Mouse (Mus musculus) cerebellum, postnatal 10 days (tissue): ENCODE results near the gene Krtap19-2.

Source experiments
- DNase-seq, 2 experiments: peaks; one replicate each; pipeline ENCODE4 v3.0.0; 2021; ENCODE audit warnings: mixed read lengths in 2 of 2

The Krtap19-2 gene

DNA sequence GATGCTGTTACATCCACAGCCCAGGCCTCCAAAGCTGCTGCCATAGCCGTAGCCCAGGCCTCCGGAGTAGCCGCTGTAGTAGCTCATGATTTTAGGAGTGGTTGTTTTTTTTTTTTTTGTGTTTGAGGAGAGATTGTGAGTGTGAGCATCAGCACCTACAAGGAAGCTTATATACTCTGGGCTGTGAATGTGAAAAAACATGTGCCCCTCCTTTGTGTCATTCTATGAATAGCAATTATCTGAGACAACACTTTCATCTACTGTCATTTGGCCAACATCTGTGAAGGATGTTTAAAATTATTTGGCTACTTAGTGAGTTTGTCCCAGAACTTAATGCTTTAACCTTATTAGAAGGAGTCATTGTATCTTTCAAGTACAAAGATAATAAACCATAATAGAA, at the start of gene Krtap19-2:
TSS of gene Krtap19-2 (minus strand) at position 101 of the 400 bp plus-strand sequence.
- DNase-seq = no peak

DNA sequence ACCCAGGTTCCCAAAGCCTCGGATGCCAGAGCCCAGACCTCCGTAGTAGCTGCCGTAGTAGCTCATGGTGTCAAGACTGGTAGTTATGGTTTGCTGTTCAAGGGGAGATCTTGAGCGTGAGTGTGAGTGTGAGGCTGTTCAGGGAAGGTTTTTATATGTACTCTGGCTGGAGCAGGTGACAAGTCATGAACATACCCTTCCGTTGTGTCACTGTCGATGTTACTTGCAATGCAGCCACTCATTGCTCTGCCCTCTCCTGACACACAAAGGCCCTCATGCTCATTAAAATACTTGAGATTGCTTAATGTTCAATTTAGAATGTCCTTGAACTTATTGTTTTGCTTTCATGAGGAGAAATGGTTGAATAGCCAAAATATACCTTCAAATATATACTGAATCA, 22.3 kb upstream of the Krtap19-2 start, which contains the start of gene Krtap19-5:
TSS of gene Krtap19-5 (minus strand) at position 101 of the 400 bp plus-strand sequence.
- no peak for DNase-seq

DNA sequence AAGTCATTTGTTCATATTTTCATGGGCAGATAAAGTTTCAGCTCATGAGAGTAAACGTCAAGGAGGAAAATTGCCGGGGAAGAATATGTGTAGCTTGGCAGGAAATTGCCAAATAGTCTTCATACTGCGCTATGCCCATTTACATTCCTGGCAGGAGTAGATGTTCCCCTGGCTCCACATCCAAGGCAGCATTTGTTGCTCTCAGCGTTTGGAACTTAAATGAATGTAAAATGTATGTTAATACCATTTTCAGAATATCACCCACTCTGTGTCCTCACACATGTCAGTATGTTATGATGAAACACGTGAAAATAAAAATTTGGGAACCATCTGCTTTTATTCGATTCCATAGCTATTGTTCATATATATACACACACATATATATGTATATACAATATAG, 12.8 kb upstream of the Krtap19-2 start:
- no peak for DNase-seq

DNA sequence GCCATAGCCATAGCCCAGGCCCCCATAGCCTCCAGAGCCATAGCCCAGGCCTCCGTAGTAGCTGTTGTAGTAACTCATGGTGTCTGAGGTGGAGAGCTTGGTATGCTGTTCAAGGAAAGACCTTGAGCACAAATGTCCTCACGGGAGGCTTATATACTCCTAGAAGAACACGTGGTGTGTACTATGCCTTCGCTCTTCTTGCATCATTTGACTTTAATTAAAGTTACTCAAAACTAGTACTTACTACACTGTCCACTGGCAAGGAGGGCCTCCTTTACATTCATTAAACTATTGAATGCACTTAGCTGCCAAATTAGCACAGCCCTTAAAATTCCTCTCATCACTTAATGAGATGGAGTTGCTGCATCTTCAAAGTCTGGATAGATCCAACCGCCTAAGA, 10.9 kb upstream of the Krtap19-2 start, which contains the start of gene Krtap19-4:
TSS of gene Krtap19-4 (minus strand) at position 101 of the 400 bp plus-strand sequence.
- DNase-seq = no peak

DNA sequence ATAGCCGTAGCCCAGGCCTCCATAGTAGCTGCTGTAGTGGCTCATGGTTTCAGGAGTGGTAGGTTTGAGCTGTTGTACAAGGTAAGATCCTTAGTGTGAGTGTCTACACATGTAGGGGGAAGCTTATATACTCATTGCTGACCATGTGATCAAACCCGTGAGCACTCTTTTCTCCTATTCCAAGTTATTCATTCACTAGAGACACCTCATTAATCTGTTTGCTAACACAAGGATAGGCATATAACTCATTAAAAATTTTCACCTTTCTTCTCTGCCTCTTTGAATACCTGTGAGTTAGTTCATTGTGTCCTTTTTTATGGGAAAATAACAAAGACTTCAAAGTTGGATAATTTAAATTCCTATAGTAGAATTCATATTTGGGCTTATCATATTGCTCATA, 3.9 kb upstream of the Krtap19-2 start, which contains the start of gene Krtap19-3:
TSS of gene Krtap19-3 (minus strand) at position 101 of the 400 bp plus-strand sequence.
- no peak for DNase-seq

DNA sequence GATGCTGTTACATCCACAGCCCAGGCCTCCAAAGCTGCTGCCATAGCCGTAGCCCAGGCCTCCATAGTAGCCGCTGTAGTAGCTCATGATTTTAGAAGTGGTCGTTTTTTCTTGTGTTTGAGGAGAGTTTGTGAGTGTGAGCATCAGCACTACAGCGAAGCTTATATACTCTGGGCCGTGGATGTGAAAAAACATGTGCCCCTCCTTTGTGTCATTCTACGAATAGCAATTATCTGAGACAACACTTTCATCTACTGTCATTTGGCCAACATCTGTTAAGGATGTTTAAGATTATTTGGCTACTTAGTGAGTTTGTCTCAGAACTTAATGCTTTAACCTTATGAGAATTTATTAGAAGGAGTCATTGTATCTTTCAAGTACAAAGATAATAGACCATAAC, 4.8 kb downstream of the Krtap19-2 start, which contains the start of gene Krtap19-1:
TSS of gene Krtap19-1 (minus strand) at position 101 of the 400 bp plus-strand sequence.
- no peak for DNase-seq

DNA sequence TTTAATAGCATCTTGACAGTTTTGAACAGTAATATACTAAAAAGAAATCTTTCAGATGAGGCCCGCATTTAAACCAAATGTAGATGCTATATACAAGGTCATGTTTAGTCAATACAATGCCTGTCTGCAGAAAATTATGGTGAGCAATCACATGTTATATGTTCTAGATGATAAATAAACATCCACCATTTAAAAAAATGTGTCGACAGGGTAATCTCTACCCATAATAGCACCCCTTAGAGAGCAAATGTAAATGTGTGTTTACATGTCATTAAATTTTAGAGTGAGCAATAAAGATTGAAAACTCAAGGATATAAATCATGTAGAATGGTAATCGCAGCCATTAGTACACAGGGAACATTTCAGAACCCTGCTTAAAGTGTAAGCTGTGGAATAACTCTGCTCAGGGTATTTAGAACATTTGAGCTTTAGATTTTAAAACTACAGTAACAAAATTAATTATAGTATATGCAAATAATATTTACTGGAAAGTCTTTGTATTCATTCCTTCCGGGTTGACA, 9.1 kb downstream of the Krtap19-2 start:
- no peak for DNase-seq

DNA sequence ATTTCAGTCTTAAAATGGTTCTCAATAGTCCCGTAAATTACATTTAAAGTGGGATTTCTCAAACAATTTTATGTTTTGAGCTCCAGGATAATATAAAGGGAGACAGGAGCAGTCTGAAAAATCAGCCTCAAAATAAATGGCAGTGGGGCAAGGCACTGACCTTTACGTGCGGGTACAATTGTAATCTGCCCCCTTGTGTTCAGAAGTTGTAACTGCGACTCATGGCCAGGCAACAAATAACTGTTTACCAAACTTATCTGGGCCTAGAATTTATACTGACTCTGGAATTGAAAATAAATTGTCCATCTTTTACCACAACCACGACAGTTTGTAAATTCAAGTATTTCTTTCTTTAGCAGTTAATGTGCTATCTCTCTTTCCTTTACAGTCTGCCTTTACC, 22.6 kb downstream of the Krtap19-2 start:
- DNase-seq = peak; percentile 56 to 59

DNA sequence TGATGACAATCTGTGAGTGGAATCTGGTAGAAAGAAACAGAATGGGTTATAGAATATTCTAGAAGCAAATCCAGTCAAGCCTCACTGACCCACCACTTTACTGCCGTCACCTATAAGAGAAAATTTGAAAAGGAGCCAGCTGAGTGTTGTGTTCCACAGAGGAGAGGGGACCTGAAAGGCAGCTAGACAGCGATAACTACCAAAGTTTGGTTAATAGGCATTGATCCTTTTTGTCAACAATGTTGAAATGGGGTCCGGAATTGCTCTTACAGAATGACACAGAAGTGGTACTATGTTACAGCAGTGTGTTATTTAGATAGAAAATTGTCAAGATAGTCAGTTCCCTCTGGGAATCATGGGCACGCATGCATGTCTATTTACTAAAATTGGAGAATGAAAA, 25.5 kb downstream of the Krtap19-2 start:
- no peak for DNase-seq

DNA sequence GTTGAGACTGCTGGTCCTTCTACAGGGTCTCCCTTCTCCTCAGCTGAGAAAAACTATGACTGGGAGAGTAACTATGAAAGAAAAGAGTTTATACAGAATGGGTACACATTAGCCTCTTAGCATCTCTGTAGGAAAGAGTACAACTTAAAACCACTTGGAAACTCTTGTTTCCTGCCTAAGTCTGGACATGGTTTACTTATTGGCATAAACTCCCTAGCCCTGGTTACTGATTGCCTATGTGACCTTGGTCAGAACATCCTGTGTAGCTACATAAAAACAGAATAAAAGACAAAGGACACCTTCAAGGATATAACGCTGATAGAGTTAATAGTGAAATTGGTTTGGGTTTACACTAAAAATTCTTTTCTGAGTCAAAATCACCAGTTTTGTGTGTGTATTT, 26.7 kb downstream of the Krtap19-2 start:
- no peak for DNase-seq

DNA sequence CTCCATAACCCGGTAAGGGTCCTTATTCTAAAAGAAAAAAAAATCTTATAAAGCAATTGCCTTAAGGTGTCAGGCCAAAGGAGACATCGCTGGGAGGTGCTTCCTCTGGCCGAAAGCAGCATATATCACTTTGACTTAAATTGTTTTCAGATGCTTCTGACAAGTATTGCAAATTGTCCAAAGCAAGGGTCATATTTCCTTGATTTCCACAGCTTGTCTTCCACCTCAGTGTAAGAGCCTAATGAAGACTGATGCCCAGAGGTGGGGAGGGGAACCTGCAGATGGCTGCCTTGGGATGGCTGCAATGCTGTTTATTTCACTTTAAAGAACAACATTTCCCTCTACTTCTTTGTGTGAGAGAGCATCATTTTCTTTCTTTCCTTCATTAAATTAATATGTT, 47.1 kb downstream of the Krtap19-2 start:
- no peak for DNase-seq

DNA sequence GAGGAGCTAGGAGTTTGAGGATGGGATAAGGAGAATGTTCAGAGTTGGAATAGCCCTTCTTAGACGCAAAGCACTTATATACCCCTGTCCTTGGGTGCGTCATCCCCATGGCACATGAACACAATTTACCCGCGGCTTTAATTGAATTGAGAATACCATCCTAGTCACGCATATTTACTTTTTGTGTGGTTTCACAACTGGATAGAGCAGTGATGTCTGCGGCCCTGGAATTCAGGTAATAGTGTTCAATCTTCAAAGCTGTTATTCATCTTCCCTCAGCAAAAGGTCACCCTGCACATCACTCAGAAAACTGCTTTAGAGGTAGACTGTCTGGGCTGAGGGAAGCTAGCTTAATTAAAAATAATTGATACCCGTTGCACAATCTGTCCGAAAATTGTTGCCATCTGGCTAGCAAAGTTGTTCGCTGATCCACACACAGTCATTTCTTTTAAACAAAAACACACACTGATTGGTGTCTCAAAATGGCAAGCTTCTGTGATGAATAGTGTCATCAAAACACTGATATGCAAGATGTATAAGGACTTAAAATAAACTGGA, 47.9 kb downstream of the Krtap19-2 start, which contains the start of gene Krtap14:
TSS of gene Krtap14 (minus strand) at position 51 of the 558 bp plus-strand sequence.
- peak; percentile 25 to 33 for DNase-seq

DNA sequence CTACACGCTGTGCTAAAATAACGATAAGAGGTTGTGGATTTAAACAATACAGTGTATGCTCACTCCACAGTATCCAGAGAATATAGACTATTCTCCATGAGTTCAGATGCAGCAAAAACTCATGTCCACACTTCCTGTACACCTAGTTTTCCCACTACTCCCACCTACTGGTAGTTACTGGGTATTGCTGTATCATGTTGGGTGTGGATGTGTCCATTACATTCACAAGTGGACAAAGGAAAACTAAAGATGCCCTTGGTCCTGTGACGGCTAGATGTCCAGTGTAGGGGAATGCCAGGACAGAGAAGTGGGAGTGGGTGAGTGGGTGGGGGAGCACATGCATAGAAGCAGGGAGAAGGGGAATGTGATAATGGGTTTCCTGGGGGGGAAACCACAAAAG, 50.3 kb downstream of the Krtap19-2 start:
- DNase-seq = peak; percentile 45 to 56
